Mouse (Mus musculus): Measurements from ENCODE around the gene Coro7. TPM values are rescaled to one million over a fixed set of nuclear protein-coding genes. Genes with fewer than 3 reads are reported as not detected.

The Coro7 gene
- total and polyA plus RNA-seq, 2 experiments from 2014 or later, result 9.9 to 17.8 TPM

- DNase-seq (ENCODE audit: low spot score) (no peak), ATAC-seq (ENCODE audit: insufficient read depth, low read depth) (no peak)
- Histone ChIP-seq H3K9me3 (replicated peaks; ENCODE audit: control insufficient read depth, low read length) (no peaks in the 10 kb centered on the region), H3K4me3 (ENCODE audit: low read depth, low read length) (no peak overlapping the region), H3K36me3 (replicated peaks; ENCODE audit: control insufficient read depth, insufficient read depth, low read length) (peaks cover 14% of the 10 kb centered on the region), H3K27me3 (ENCODE audit: control insufficient read depth, insufficient read depth, low read length) (no peaks in the 10 kb centered on the region), H3K4me1 (ENCODE audit: control insufficient read depth, insufficient read depth) (peaks cover 65% of the 10 kb centered on the region), H3K4me2 (ENCODE audit: low read depth, low read length) (no peak overlapping the region), H3K27ac (ENCODE audit: low read depth) (peak overlapping the region; percentile 43; the same call in 1 of the 2 replicates), H3K9ac (replicated peaks; ENCODE audit: low read depth, low read length) (no peak overlapping the region)
- TF ChIP-seq EP300 (IDR thresholded peaks at IDR 0.05; ENCODE audit: low read depth) (no peak), CTCF (IDR thresholded peaks at IDR 0.05; ENCODE audit: low read depth) (no peak)
- 76% methylated on average over 13 of the region's 13 CpGs for WGBS
Measured at GRCm38 (mm10) chr16:4605514-4606131, 74.0 kb downstream of the Coro7 start.

- TF ChIP-seq EP300 (IDR thresholded peaks at IDR 0.05; ENCODE audit: low read depth) (no peak), CTCF (IDR thresholded peaks at IDR 0.05; ENCODE audit: low read depth) (no peak)
- H3K9me3 ChIP-seq (replicated peaks; ENCODE audit: control insufficient read depth, low read length), result no peaks in the 10 kb centered on the region
- H3K4me2 ChIP-seq (ENCODE audit: low read depth, low read length), result no peak overlapping the region
- no peak for DNase-seq (ENCODE audit: low spot score)
- H3K36me3 ChIP-seq (replicated peaks; ENCODE audit: control insufficient read depth, insufficient read depth, low read length), result peaks cover 7% of the 10 kb centered on the region; the same call in 1 of the 2 replicates
- H3K9ac ChIP-seq (replicated peaks; ENCODE audit: low read depth, low read length), result no peak overlapping the region
- no peak for ATAC-seq (ENCODE audit: insufficient read depth, low read depth)
- peaks cover 70% of the 10 kb centered on the region for H3K4me1 ChIP-seq (ENCODE audit: control insufficient read depth, insufficient read depth)
- WGBS, result 64% methylated on average over 11 of the region's 11 CpGs
- no peak overlapping the region for H3K4me3 ChIP-seq (ENCODE audit: low read depth, low read length)
- H3K27me3 ChIP-seq (ENCODE audit: control insufficient read depth, insufficient read depth, low read length), result no peaks in the 10 kb centered on the region
- no peak overlapping the region for H3K27ac ChIP-seq (ENCODE audit: low read depth)
Measured at GRCm38 (mm10) chr16:4604293-4604837, 75.2 kb downstream of the Coro7 start.

- no peak overlapping the region for H3K9ac ChIP-seq (replicated peaks; ENCODE audit: low read depth, low read length)
- WGBS, result 52% methylated on average over 1 of the region's 1 CpGs
- TF ChIP-seq CTCF (IDR thresholded peaks at IDR 0.05; ENCODE audit: low read depth) (no peak), EP300 (IDR thresholded peaks at IDR 0.05; ENCODE audit: low read depth) (no peak)
- peak overlapping the region; percentile 83 for H3K27ac ChIP-seq (ENCODE audit: low read depth)
- peaks cover 78% of the 10 kb centered on the region for H3K4me1 ChIP-seq (ENCODE audit: control insufficient read depth, insufficient read depth)
- no peak overlapping the region for H3K4me3 ChIP-seq (ENCODE audit: low read depth, low read length)
- no peaks in the 10 kb centered on the region for H3K9me3 ChIP-seq (replicated peaks; ENCODE audit: control insufficient read depth, low read length)
- DNase-seq (ENCODE audit: low spot score), result no peak
- H3K4me2 ChIP-seq (ENCODE audit: low read depth, low read length), result peak overlapping the region; percentile 20; the same call in 1 of the 2 replicates
- H3K36me3 ChIP-seq (replicated peaks; ENCODE audit: control insufficient read depth, insufficient read depth, low read length), result no peaks in the 10 kb centered on the region
- no peak for ATAC-seq (ENCODE audit: insufficient read depth, low read depth)
- H3K27me3 ChIP-seq (ENCODE audit: control insufficient read depth, insufficient read depth, low read length), result no peaks in the 10 kb centered on the region
Measured at GRCm38 (mm10) chr16:4603453-4603837, 76.1 kb downstream of the Coro7 start.

- DNase-seq (ENCODE audit: low spot score), result no peak
- H3K9ac ChIP-seq (replicated peaks; ENCODE audit: low read depth, low read length), result 0 out of 2 replicates have a peak overlapping the region, but pooled peaks have one; percentile 1
- no peak overlapping the region for H3K4me3 ChIP-seq (ENCODE audit: low read depth, low read length)
- H3K36me3 ChIP-seq (replicated peaks; ENCODE audit: control insufficient read depth, insufficient read depth, low read length), result no peaks in the 10 kb centered on the region
- peak; percentile 37; the same call in 1 of the 2 replicates for ATAC-seq (ENCODE audit: insufficient read depth, low read depth)
- H3K27me3 ChIP-seq (ENCODE audit: control insufficient read depth, insufficient read depth, low read length), result no peaks in the 10 kb centered on the region
- H3K4me1 ChIP-seq (ENCODE audit: control insufficient read depth, insufficient read depth), result peaks cover 83% of the 10 kb centered on the region
- peak overlapping the region; percentile 83 for H3K27ac ChIP-seq (ENCODE audit: low read depth)
- H3K9me3 ChIP-seq (replicated peaks; ENCODE audit: control insufficient read depth, low read length), result no peaks in the 10 kb centered on the region
- peak overlapping the region; percentile 20; the same call in 1 of the 2 replicates for H3K4me2 ChIP-seq (ENCODE audit: low read depth, low read length)
- WGBS, result 24% methylated on average over 7 of the region's 7 CpGs
- no peak for TF ChIP-seq EP300 (IDR thresholded peaks at IDR 0.05; ENCODE audit: low read depth)
- TF ChIP-seq CTCF (IDR thresholded peaks at IDR 0.05; ENCODE audit: low read depth), result no peak
Measured at GRCm38 (mm10) chr16:4602766-4603452, 76.7 kb downstream of the Coro7 start.

DNA sequence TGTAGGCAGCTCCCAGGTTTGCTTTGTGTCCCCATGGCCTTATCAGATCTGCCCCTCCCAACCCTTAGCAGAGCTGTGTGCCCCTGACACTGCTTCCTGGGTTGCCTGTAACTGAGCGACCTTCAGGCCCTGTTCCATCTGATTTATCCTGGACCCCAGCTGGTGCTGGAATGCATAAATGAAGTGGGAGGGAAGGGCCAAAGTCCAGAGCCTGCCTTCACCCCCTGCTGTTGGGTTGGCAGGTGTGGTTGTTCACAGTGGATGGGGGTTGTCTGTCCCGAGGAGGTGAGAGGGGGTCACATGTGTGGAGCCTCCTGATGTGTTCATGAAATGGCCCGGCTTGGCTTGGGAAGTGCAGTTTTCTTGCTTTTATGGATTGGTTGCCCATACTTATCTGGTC, 77.4 kb downstream of the Coro7 start:
- no peak for DNase-seq (ENCODE audit: low spot score)
- WGBS, result 14% methylated on average over 3 of the region's 3 CpGs
- TF ChIP-seq CTCF (IDR thresholded peaks at IDR 0.05; ENCODE audit: low read depth), result no peak
- TF ChIP-seq EP300 (IDR thresholded peaks at IDR 0.05; ENCODE audit: low read depth), result no peak
- H3K9ac ChIP-seq (replicated peaks; ENCODE audit: low read depth, low read length), result 0 out of 2 replicates have a peak overlapping the region, but pooled peaks have one; percentile 1
- no peaks in the 10 kb centered on the region for H3K36me3 ChIP-seq (replicated peaks; ENCODE audit: control insufficient read depth, insufficient read depth, low read length)
- no peak for ATAC-seq (ENCODE audit: insufficient read depth, low read depth)
- H3K9me3 ChIP-seq (replicated peaks; ENCODE audit: control insufficient read depth, low read length), result no peaks in the 10 kb centered on the region
- no peaks in the 10 kb centered on the region for H3K27me3 ChIP-seq (ENCODE audit: control insufficient read depth, insufficient read depth, low read length)
- H3K4me3 ChIP-seq (ENCODE audit: low read depth, low read length), result no peak overlapping the region
- H3K27ac ChIP-seq (ENCODE audit: low read depth), result peak overlapping the region; percentile 83
- H3K4me2 ChIP-seq (ENCODE audit: low read depth, low read length), result no peak overlapping the region
- peaks cover 83% of the 10 kb centered on the region for H3K4me1 ChIP-seq (ENCODE audit: control insufficient read depth, insufficient read depth)
